Mouse (Mus musculus) forebrain, embryonic 11.5 days (tissue): ENCODE measurements around the gene Rnasek. TPM values are rescaled to one million over a fixed set of nuclear protein-coding genes. Genes with fewer than 3 reads are reported as not detected.

Experiments
- ATAC-seq: fragments of 200-750 bp; cut with Nextera tagmentation; replicated peaks from 2 replicates; pipeline ENCODE4 v1.8.0; 2017; ENCODE audit warnings: moderate TSS enrichment; ENCODE audit not compliant: low FRiP score
- DNase-seq: peaks from one replicate; pipeline ENCODE4 v3.0.0-alpha.2; 2017; ENCODE audit warnings: low spot score
- H3K27ac ChIP-seq: fragments of 300-500 bp; sonication (generic); 2 replicates; pipeline ENCODE4 v1.5.1; 2014; ENCODE audit warnings: low read depth, low read length
- H3K27me3 ChIP-seq: fragments of 300-500 bp; sonication (generic); 2 replicates; pipeline ENCODE4 v1.6.1; 2014; ENCODE audit warnings: mild to moderate bottlenecking, low read length, mixed read lengths; ENCODE audit not compliant: control insufficient read depth, insufficient read depth
- H3K36me3 ChIP-seq: fragments of 300-500 bp; sonication (generic); 2 replicates; pipeline ENCODE4 v1.6.1; 2014; ENCODE audit warnings: mild to moderate bottlenecking, low read length, moderate library complexity, mixed read lengths; ENCODE audit not compliant: control insufficient read depth, insufficient read depth
- H3K4me1 ChIP-seq: fragments of 300-500 bp; sonication (generic); replicated peaks from 2 replicates; pipeline ENCODE4 v1.6.1; 2014; ENCODE audit warnings: low read length, mixed read lengths; ENCODE audit not compliant: control insufficient read depth, insufficient read depth
- H3K4me2 ChIP-seq: fragments of 300-500 bp; sonication (generic); 2 replicates; pipeline ENCODE4 v1.6.1; 2014; ENCODE audit warnings: low read depth, mild to moderate bottlenecking, low read length, moderate library complexity, mixed read lengths; ENCODE audit not compliant: severe bottlenecking
- H3K4me3 ChIP-seq: fragments of 300-500 bp; sonication (generic); 2 replicates; pipeline ENCODE4 v1.5.1; 2014; ENCODE audit warnings: low read depth, low read length
- H3K9ac ChIP-seq: fragments of 300-500 bp; sonication (generic); 2 replicates; pipeline ENCODE4 v1.6.1; 2014; ENCODE audit warnings: low read length
- H3K9me3 ChIP-seq: fragments of 300-500 bp; sonication (generic); 2 replicates; pipeline ENCODE4 v1.6.1; 2016; ENCODE audit warnings: low read length, mixed read lengths; ENCODE audit not compliant: control insufficient read depth
- WGBS: fragments of 180-500 bp; shearing (Covaris S2); extraction: QIAGEN DNeasy Blood & Tissue Kit; methylation state at CpG from one replicate; pipeline ENCODE4 v1.1.7; 2014; 5-methylcytosine and 5-hydroxymethylcytosine counted together
- polyA plus RNA-seq: library from polyadenylated mRNA; unstranded; fragments of >200 nt; fragmentation: Nextera tagmentation; extraction: Ambion mirVana; gene quantifications from 2 replicates; pipeline ENCODE4 v1.2.1, GENCODE M21; 2014

Gene Rnasek
- polyA plus RNA-seq, 1 experiment from 2014 or later, result 110 TPM

DNA sequence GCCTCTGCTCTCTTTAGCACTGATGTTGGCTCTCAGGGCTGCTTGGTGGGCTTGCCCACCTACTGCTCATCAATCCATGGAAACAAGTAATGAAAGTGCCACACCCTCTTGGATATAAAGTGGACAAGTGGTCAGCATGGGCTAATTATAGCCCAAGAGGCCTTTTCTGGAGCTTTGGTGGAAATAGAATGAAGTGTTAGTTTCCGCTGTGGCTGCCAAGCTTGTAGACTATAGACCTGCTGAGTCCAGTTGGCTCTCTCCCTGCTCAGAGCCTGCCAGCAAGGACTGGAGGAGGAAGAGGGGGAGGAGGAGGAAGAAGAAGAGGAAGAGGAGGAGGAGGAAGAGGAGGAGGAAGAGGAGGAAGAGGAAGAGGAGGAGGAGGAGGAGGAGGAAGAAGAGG lies 26.8 kb upstream of the Rnasek start:
- no peaks in the 10 kb centered on the region for H3K27me3 ChIP-seq
- no peak overlapping the region for H3K4me3 ChIP-seq
- H3K4me2 ChIP-seq, result no peak overlapping the region
- no peaks in the 10 kb centered on the region for H3K36me3 ChIP-seq
- H3K4me1 ChIP-seq, result no peaks in the 10 kb centered on the region
- no peak overlapping the region for H3K27ac ChIP-seq
- H3K9ac ChIP-seq, result no peak overlapping the region
- no peaks in the 10 kb centered on the region for H3K9me3 ChIP-seq
- 90% methylated on average over 1 of the region's 1 CpGs for WGBS
- ATAC-seq (no peak), DNase-seq (no peak)

DNA sequence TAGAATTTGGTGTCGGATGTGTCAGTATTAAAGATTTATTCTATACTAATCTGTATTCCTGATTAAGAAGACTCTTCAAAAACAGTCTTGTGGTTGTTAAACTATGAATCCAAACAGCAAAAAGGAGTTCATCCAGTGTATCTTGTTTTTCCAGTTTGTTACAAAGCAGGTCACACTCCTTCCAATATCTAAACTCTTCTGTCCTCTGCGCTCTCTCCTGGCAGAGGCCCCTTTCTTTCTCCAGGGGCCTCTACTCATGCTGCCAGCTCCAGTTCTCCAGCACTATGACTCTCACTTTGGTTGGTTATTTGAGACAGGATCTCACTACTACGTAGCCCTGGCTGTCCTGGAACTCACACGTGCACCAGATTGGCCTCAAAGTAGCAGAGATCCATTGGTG lies 26.2 kb upstream of the Rnasek start:
- no peaks in the 10 kb centered on the region for H3K27me3 ChIP-seq
- H3K9me3 ChIP-seq, result no peaks in the 10 kb centered on the region
- no peak overlapping the region for H3K4me2 ChIP-seq
- no peak overlapping the region for H3K27ac ChIP-seq
- H3K36me3 ChIP-seq, result no peaks in the 10 kb centered on the region
- no peak overlapping the region for H3K4me3 ChIP-seq
- DNase-seq, result no peak
- ATAC-seq, result no peak
- H3K9ac ChIP-seq, result no peak overlapping the region
- no peaks in the 10 kb centered on the region for H3K4me1 ChIP-seq
- WGBS, result 83% methylated on average over 4 of the region's 4 CpGs

DNA sequence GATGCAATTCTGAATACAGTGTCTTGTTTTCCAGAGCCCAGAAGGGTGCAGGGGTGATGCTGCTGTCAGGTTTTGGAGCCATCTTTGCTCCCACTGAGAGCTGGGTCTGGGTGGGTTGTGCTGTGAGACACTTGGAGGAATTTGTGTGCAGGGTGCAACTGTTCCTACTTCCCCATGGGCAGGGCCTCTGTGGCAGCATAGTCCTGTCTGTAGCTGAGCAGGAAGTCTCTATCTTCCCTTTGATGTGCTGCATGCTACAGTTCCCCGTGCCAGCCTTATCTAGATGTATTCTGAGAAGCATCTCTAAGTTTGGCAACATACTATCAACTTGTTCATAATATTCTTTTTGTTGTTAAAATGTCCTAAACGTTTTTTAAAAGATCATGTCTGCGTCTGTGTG lies 25.6 kb upstream of the Rnasek start:
- no peak overlapping the region for H3K9ac ChIP-seq
- ATAC-seq, result no peak
- H3K9me3 ChIP-seq, result no peaks in the 10 kb centered on the region
- H3K4me3 ChIP-seq, result no peak overlapping the region
- H3K27me3 ChIP-seq, result no peaks in the 10 kb centered on the region
- no peaks in the 10 kb centered on the region for H3K36me3 ChIP-seq
- no peak overlapping the region for H3K27ac ChIP-seq
- 52% methylated on average over 3 of the region's 3 CpGs for WGBS
- H3K4me1 ChIP-seq, result no peaks in the 10 kb centered on the region
- H3K4me2 ChIP-seq, result no peak overlapping the region
- no peak for DNase-seq

DNA sequence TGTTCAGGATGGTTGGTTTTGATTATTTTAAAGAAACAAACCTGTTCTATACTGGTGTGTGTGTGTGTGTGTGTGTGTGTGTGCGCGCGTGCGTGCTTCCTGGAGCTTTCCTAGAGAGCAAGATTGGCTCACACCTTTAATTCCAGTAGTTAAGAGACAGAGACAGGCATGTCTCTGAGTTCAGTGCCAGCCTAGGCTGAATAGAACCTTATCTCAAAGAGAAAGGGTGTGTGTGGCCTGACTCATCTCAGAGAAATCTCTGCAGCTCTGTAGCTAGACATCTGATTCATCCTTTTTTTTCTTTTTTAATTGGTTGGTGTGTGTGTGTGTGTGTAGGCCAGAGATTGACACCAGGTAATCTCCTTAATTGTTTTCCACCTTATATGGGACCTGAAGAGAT lies 19.4 kb upstream of the Rnasek start:
- ATAC-seq, result no peak
- Histone ChIP-seq H3K36me3 (no peaks in the 10 kb centered on the region), H3K9me3 (no peaks in the 10 kb centered on the region), H3K9ac (no peak overlapping the region), H3K4me1 (no peaks in the 10 kb centered on the region; the same call in 1 of the 2 replicates), H3K4me3 (no peak overlapping the region), H3K4me2 (no peak overlapping the region), H3K27ac (no peak overlapping the region), H3K27me3 (peaks cover 14% of the 10 kb centered on the region)
- DNase-seq, result no peak
- 91% methylated on average over 4 of the region's 4 CpGs for WGBS

DNA sequence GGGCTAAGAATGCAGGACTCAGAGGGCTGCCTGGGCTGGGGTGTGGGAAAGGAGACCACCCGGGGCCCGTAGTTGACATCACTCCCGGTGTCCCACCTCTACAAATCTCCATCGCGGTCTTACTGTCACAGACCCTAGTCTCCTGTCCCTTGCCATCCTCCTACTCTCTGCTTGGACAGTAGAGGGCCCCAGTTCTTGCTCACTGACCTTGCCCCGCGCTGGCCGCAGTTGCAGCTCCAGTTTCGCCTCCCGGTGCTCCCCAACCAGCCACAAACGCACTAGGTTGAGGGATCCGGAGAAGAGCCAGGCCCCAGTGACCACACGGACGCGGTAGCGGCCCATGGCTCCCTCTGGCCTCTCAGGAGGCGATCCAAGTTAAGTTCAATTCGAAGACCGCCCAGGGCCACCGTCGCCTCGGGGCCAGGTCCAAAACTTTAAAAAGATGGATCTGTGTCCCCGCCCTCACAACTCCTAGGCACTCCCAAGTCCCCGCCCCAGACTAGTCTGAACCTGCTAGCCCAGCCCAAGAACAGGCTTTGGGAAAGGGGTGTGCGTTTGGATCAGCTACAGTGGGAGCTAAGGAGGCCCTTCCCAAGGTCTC lies 15.4 kb upstream of the Rnasek start, which contains the start of gene Alox12:
TSS of gene Alox12 (minus strand) at position 423 of the 601 bp plus-strand sequence.
- H3K9me3 ChIP-seq, result no peaks in the 10 kb centered on the region
- H3K27me3 ChIP-seq, result peaks cover 30% of the 10 kb centered on the region
- peak within 1 kb of the TSS; percentile 22 for H3K4me3 ChIP-seq
- H3K27ac ChIP-seq, result no peak within 1 kb of the TSS
- H3K9ac ChIP-seq, result peak within 1 kb of the TSS; percentile 30; the same call in 1 of the 2 replicates
- H3K4me1 ChIP-seq, result no peaks in the 10 kb centered on the region; the same call in 1 of the 2 replicates
- WGBS, result 1% methylated on average over 25 of the region's 25 CpGs
- DNase-seq, result peak; percentile 70
- no peak for ATAC-seq
- peak within 1 kb of the TSS; percentile 37 for H3K4me2 ChIP-seq
- no peaks in the 10 kb centered on the region for H3K36me3 ChIP-seq

DNA sequence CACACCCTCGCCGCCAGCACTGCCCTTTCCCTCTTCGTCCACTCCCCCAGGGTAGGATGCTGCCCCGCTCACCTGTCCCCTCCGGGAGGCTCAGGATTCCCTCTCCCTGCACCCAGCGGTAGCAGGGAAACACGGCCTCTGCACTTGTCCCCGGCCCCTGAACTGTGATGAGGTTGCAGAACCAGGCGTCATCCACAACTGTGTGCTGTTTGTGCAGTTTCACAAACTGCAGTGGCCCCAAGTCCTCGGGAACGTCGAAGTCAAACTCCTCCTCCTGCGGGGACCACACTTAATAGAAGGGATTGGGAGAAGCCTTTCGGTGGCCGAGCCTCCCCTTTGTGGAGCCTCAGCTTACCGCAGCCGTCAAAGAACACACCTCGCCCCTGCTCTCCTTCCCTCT lies 14.7 kb upstream of the Rnasek start:
- no peak for DNase-seq
- Histone ChIP-seq H3K9ac (peak overlapping the region; percentile 30; the same call in 1 of the 2 replicates), H3K36me3 (no peaks in the 10 kb centered on the region), H3K4me1 (no peaks in the 10 kb centered on the region; the same call in 1 of the 2 replicates), H3K4me2 (peak overlapping the region; percentile 37), H3K4me3 (peak overlapping the region; percentile 22; the same call in 1 of the 2 replicates), H3K27ac (no peak overlapping the region), H3K27me3 (peaks cover 30% of the 10 kb centered on the region), H3K9me3 (no peaks in the 10 kb centered on the region)
- no peak for ATAC-seq
- 5% methylated on average over 18 of the region's 18 CpGs for WGBS

DNA sequence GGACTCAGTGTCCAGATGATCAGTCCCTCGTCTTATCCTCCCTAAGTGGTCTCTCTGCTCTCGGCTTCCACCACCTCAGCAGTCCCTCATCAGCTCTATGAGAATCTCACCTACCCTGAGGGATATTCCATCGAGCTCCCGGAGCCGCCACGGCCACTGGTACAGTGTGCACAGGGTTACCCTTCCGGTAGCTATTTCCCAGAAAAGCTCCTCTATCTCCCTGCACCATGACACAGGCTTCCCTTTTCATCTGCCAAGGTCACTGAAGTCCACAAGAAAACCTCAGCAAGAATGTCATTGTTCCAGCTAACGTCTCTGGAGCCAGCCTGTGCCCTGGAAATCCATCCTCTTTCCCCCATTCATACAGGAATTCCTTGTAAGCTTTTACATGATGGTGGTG lies 12.2 kb upstream of the Rnasek start:
- Histone ChIP-seq H3K36me3 (no peaks in the 10 kb centered on the region), H3K9me3 (no peaks in the 10 kb centered on the region), H3K4me1 (no peaks in the 10 kb centered on the region; the same call in 1 of the 2 replicates), H3K4me2 (no peak overlapping the region), H3K4me3 (no peak overlapping the region), H3K9ac (no peak overlapping the region), H3K27me3 (peaks cover 30% of the 10 kb centered on the region), H3K27ac (no peak overlapping the region)
- ATAC-seq (no peak), DNase-seq (no peak)
- 76% methylated on average over 8 of the region's 8 CpGs for WGBS

DNA sequence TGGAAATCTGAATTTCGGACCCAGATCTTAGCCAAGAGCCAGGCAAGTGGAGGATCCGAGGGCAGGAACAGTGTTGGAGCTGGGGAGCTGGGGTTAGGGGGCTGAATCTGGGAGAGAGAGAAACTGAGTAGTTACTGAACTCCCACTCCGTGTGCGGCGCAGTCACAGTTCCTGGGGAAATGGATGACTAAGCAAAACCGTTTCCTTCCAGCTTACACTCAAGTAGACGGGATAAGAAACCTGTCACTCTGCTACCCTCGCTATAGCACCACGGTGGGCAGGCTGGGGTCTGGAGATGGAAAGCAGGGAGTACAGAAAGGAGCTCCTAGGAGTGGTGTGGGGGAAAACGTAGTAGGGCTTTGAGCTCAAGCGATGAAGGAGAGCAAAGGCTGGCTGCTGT lies 10.5 kb upstream of the Rnasek start:
- no peaks in the 10 kb centered on the region for H3K9me3 ChIP-seq
- H3K4me3 ChIP-seq, result no peak overlapping the region
- 74% methylated on average over 11 of the region's 11 CpGs for WGBS
- ATAC-seq (no peak), DNase-seq (no peak)
- no peaks in the 10 kb centered on the region; the same call in 1 of the 2 replicates for H3K4me1 ChIP-seq
- H3K27ac ChIP-seq, result no peak overlapping the region
- no peaks in the 10 kb centered on the region for H3K36me3 ChIP-seq
- H3K27me3 ChIP-seq, result peaks cover 27% of the 10 kb centered on the region
- H3K9ac ChIP-seq, result no peak overlapping the region
- no peak overlapping the region for H3K4me2 ChIP-seq
